Comparison of ENCODE assay signal across 26 mouse cellular contexts in genomic region chr11:74865252-74865651, GRCm38 (mm10).
"Had no signal": no experiment of that assay in that cellular context is flagged by ENCODE, and none has a peak within 500 bp of the region (broad histone marks: within the 10 kb centered on the region; RNA-seq: fewer than 3 reads in every experiment).

No protein-coding gene starts in this region.

- ATAC-seq: hindbrain, postnatal 0 days; intestine, embryonic 16.5 days; liver, embryonic 12.5 days had no signal

- H3K27ac ChIP-seq: heart, embryonic 10.5 days; hindbrain, embryonic 12.5 days; hindbrain, embryonic 15.5 days; hindbrain, postnatal 0 days; kidney, embryonic 15.5 days; kidney, postnatal 0 days; limb, embryonic 13.5 days; limb, embryonic 15.5 days; liver, embryonic 12.5 days; liver, embryonic 14.5 days had no signal

- H3K9ac ChIP-seq: heart, embryonic 12.5 days; hindbrain, embryonic 12.5 days; hindbrain, embryonic 15.5 days; kidney, embryonic 15.5 days; limb, embryonic 13.5 days; limb, embryonic 15.5 days; liver, embryonic 12.5 days; liver, embryonic 14.5 days had no signal

- H3K4me1 ChIP-seq: limb, embryonic 13.5 days; liver, embryonic 12.5 days had no signal

- H3K9me3 ChIP-seq: heart, embryonic 10.5 days; heart, embryonic 12.5 days; hindbrain, embryonic 12.5 days; hindbrain, embryonic 15.5 days; kidney, embryonic 15.5 days; limb, embryonic 13.5 days; limb, embryonic 15.5 days; liver, embryonic 12.5 days had no signal

- H3K27me3 ChIP-seq: heart, embryonic 12.5 days; hindbrain, embryonic 12.5 days; hindbrain, embryonic 15.5 days; kidney, embryonic 15.5 days; limb, embryonic 13.5 days; limb, embryonic 15.5 days; liver, embryonic 12.5 days had no signal

- DNase-seq: gastrocnemius, postnatal 14 days; gastrocnemius, postnatal 36 days; heart, adult 18-20 months; heart, postnatal 10 days; heart, postnatal 36 days; kidney, adult 11 months; kidney, adult 2 months; kidney, adult 9 months; kidney, postnatal 14 days; kidney, postnatal 36 days; layer of hippocampus, adult 9-11 months; layer of hippocampus, postnatal 36 days; left cerebral cortex, postnatal 4 days; lung, adult 18-20 months had no signal

- H3K4me3 ChIP-seq: heart, embryonic 10.5 days; heart, embryonic 12.5 days; hindbrain, embryonic 12.5 days; hindbrain, embryonic 15.5 days; kidney, embryonic 15.5 days; limb, embryonic 13.5 days; limb, embryonic 15.5 days; liver, embryonic 12.5 days had no signal

- H3K4me2 ChIP-seq: heart, embryonic 12.5 days; hindbrain, embryonic 12.5 days; hindbrain, embryonic 15.5 days; kidney, embryonic 15.5 days; limb, embryonic 13.5 days; limb, embryonic 15.5 days; liver, embryonic 12.5 days had no signal
